ENCODE assay signal across 8 mouse cellular contexts in genomic region chr11:78161968-78162367, GRCm38 (mm10). TPM values are rescaled to one million over a fixed set of nuclear protein-coding genes. Genes with fewer than 3 reads are reported as not detected.
A peak's percentile ranks its signal among the peaks of the same experiment; 100 is the strongest.
DNase-seq lines count a peak whose midpoint lies in the region; ATAC-seq and TF ChIP-seq lines count a peak whose summit lies in the region.

No protein-coding gene starts in this region.

- TF ChIP-seq CTCF in kidney, adult 2 months (conservative IDR thresholded peaks at IDR 0.05; ENCODE audit: insufficient read depth, insufficient read length, low read depth, low read length) = no peak
- TF ChIP-seq CTCF in liver, embryonic 14.5 days (IDR thresholded peaks at IDR 0.05; ENCODE audit: low read depth) = no peak

- no peak for ATAC-seq in forebrain, embryonic 13.5 days
- ATAC-seq in liver, embryonic 14.5 days (ENCODE audit: insufficient read depth) = no peak

- no peaks in the 10 kb centered on the region for H3K9me3 ChIP-seq in forebrain, embryonic 13.5 days (replicated peaks)
- no peaks in the 10 kb centered on the region for H3K9me3 ChIP-seq in liver, embryonic 14.5 days (ENCODE audit: control insufficient read depth, low read length)

- peaks cover 40% of the 10 kb centered on the region for H3K4me1 ChIP-seq in kidney, adult 2 months (ENCODE audit: control insufficient read depth, insufficient read depth, low read length)
- peaks cover 45% of the 10 kb centered on the region for H3K4me1 ChIP-seq in forebrain, embryonic 13.5 days
- H3K4me1 ChIP-seq in liver, embryonic 14.5 days (replicated peaks; ENCODE audit: control insufficient read depth in 2 of 2, insufficient read depth in 2 of 2, low read length in 1 of 2) = peaks cover 20 to 22% of the 10 kb centered on the region in 2 experiments

- no peaks in the 10 kb centered on the region for H3K27me3 ChIP-seq in kidney, adult 2 months (replicated peaks; ENCODE audit: control insufficient read depth, insufficient read depth, low read length)
- H3K27me3 ChIP-seq in forebrain, embryonic 13.5 days = no peaks in the 10 kb centered on the region
- no peaks in the 10 kb centered on the region for H3K27me3 ChIP-seq in liver, embryonic 14.5 days (ENCODE audit: control insufficient read depth, insufficient read depth, low read length)

- peak overlapping the region; percentile 48 for H3K27ac ChIP-seq in kidney, adult 2 months (ENCODE audit: insufficient read depth, low read depth, low read length)
- H3K27ac ChIP-seq in forebrain, embryonic 13.5 days = peak overlapping the region; percentile 99
- no peak overlapping the region; the same call in 1 of the 2 replicates for H3K27ac ChIP-seq in liver, embryonic 14.5 days

- peak overlapping the region; percentile 81 for H3K4me2 ChIP-seq in forebrain, embryonic 13.5 days
- H3K4me2 ChIP-seq in liver, embryonic 14.5 days (ENCODE audit: low read depth) = peak overlapping the region; percentile 98; the same call in 1 of the 2 replicates

- H3K9ac ChIP-seq in forebrain, embryonic 13.5 days = 0 out of 2 replicates have a peak overlapping the region, but pooled peaks have one; percentile 99
- no peak overlapping the region for H3K9ac ChIP-seq in liver, embryonic 14.5 days (replicated peaks)

- no peak for TF ChIP-seq EP300 in liver, embryonic 14.5 days (IDR thresholded peaks at IDR 0.05; ENCODE audit: low read depth)

- H3K4me3 ChIP-seq in kidney, adult 2 months (ENCODE audit: insufficient read depth, low read depth, low read length) = no peak overlapping the region
- H3K4me3 ChIP-seq in forebrain, embryonic 13.5 days = peak overlapping the region; percentile 99; the same call in 1 of the 2 replicates
- no peak overlapping the region for H3K4me3 ChIP-seq in liver, embryonic 14.5 days (ENCODE audit: insufficient read depth in 1 of 2, low read depth in 2 of 2, low read length in 2 of 2)

- 10% methylated on average over 4 of the region's 4 CpGs for WGBS in kidney, adult 2 months
- WGBS in forebrain, embryonic 13.5 days = 70% methylated on average over 4 of the region's 4 CpGs
- WGBS in liver, embryonic 14.5 days (ENCODE audit: insufficient replicate concordance) = 55% methylated on average over 4 of the region's 4 CpGs

- TF ChIP-seq POLR2A in kidney, adult 2 months (IDR thresholded peaks at IDR 0.05; ENCODE audit: low read depth, low read length) = no peak

- DNase-seq in kidney, adult 2 months = no peak
- DNase-seq in kidney, postnatal 14 days = no peak
- DNase-seq in brain, adult 2 months (ENCODE audit: low read depth, low spot score) = peak; percentile 43
- no peak for DNase-seq in liver, embryonic 14.5 days (ENCODE audit: low read depth in 3 of 3, low spot score in 3 of 3)
- DNase-seq in layer of hippocampus, adult 11-12 months (ENCODE audit: low spot score) = no peak
- DNase-seq in adrenal gland, postnatal 10 days = no peak
- DNase-seq in yolk sac, embryonic 10.5 days (ENCODE audit: low spot score) = no peak

- peaks cover 4% of the 10 kb centered on the region for H3K36me3 ChIP-seq in kidney, adult 2 months (ENCODE audit: control insufficient read depth, insufficient read depth, low read length)
- peaks cover 56% of the 10 kb centered on the region for H3K36me3 ChIP-seq in forebrain, embryonic 13.5 days (ENCODE audit: poor library complexity, severe bottlenecking)
- H3K36me3 ChIP-seq in liver, embryonic 14.5 days (replicated peaks; ENCODE audit: control insufficient read depth, insufficient read depth, low read depth) = peaks cover 36% of the 10 kb centered on the region

RNA-seq across cellular contexts. Expression of gene Traf4, which starts 3.4 kb away (rescaled TPM):
- 108 and 126 TPM in 2 replicates for polyA plus RNA-seq in kidney, adult 2 months (2012; rRNA removed)
- polyA plus RNA-seq in forebrain, embryonic 13.5 days (2015; fragmentation: Nextera tagmentation; extraction: Ambion mirVana) = 114 and 121 TPM in 2 replicates
- polyA plus RNA-seq in liver, embryonic 14.5 days (2012; rRNA removed) = 35.1 and 39.9 TPM in 2 replicates
- 17.1 and 18.0 TPM in 2 replicates for polyA plus RNA-seq in liver, embryonic 14.5 days (2014; fragmentation: Nextera tagmentation; extraction: Ambion mirVana)
- 10 to 100 TPM; 52.2 to 53.0 TPM for total RNA-seq in adrenal gland, postnatal 10 days (2021)

RNA-seq across cellular contexts. Expression of gene Nek8, which starts 14.5 kb away (rescaled TPM):
- 18.3 and 24.6 TPM in 2 replicates for polyA plus RNA-seq in kidney, adult 2 months (2012; rRNA removed)
- polyA plus RNA-seq in forebrain, embryonic 13.5 days (2015; fragmentation: Nextera tagmentation; extraction: Ambion mirVana) = 5.4 and 8.7 TPM in 2 replicates
- polyA plus RNA-seq in liver, embryonic 14.5 days (2012; rRNA removed) = 9.8 and 10.6 TPM in 2 replicates
- 7.4 and 7.8 TPM in 2 replicates for polyA plus RNA-seq in liver, embryonic 14.5 days (2014; fragmentation: Nextera tagmentation; extraction: Ambion mirVana)
- total RNA-seq in adrenal gland, postnatal 10 days (2021) = 10 to 100 TPM in 1 of 2 experiments, 1 to 10 TPM in 1; 8.6 to 10.9 TPM

RNA-seq across cellular contexts. Expression of gene Tlcd1, which starts 14.5 kb away (rescaled TPM):
- 78.2 and 144 TPM in 2 replicates for polyA plus RNA-seq in kidney, adult 2 months (2012; rRNA removed)
- 4.7 and 7.6 TPM in 2 replicates for polyA plus RNA-seq in forebrain, embryonic 13.5 days (2015; fragmentation: Nextera tagmentation; extraction: Ambion mirVana)
- 47.4 and 69.6 TPM in 2 replicates for polyA plus RNA-seq in liver, embryonic 14.5 days (2012; rRNA removed)
- 44.9 and 50.5 TPM in 2 replicates for polyA plus RNA-seq in liver, embryonic 14.5 days (2014; fragmentation: Nextera tagmentation; extraction: Ambion mirVana)
- 10 to 100 TPM; 34.4 to 45.6 TPM for total RNA-seq in adrenal gland, postnatal 10 days (2021)

RNA-seq across cellular contexts. Expression of gene Rpl23a, which starts 21.4 kb away (rescaled TPM):
- 153 and 278 TPM in 2 replicates for polyA plus RNA-seq in kidney, adult 2 months (2012; rRNA removed)
- 970 and 1,119 TPM in 2 replicates for polyA plus RNA-seq in forebrain, embryonic 13.5 days (2015; fragmentation: Nextera tagmentation; extraction: Ambion mirVana)
- polyA plus RNA-seq in liver, embryonic 14.5 days (2012; rRNA removed) = 628 and 1,347 TPM in 2 replicates
- 1,087 and 1,100 TPM in 2 replicates for polyA plus RNA-seq in liver, embryonic 14.5 days (2014; fragmentation: Nextera tagmentation; extraction: Ambion mirVana)
- 1,000 to 10,000 TPM; 1,780 to 1,853 TPM for total RNA-seq in adrenal gland, postnatal 10 days (2021)

RNA-seq across cellular contexts. Expression of gene Rab34, which starts 26.3 kb away (rescaled TPM):
- 78.1 and 92.4 TPM in 2 replicates for polyA plus RNA-seq in kidney, adult 2 months (2012; rRNA removed)
- polyA plus RNA-seq in forebrain, embryonic 13.5 days (2015; fragmentation: Nextera tagmentation; extraction: Ambion mirVana) = 39.7 and 42.1 TPM in 2 replicates
- 7.1 and 7.7 TPM in 2 replicates for polyA plus RNA-seq in liver, embryonic 14.5 days (2012; rRNA removed)
- 11.3 and 12.4 TPM in 2 replicates for polyA plus RNA-seq in liver, embryonic 14.5 days (2014; fragmentation: Nextera tagmentation; extraction: Ambion mirVana)
- total RNA-seq in adrenal gland, postnatal 10 days (2021) = 100 to 1,000 TPM in 1 of 2 experiments, 10 to 100 TPM in 1; 93.0 to 100 TPM
